Mouse (Mus musculus) layer of hippocampus, adult 9-10 months (tissue): ENCODE measurements around the gene Slc23a4.

ENCODE experiments used
- DNase-seq: peaks from one replicate; pipeline ENCODE4 v3.0.0; 2022; ENCODE audit warnings: low spot score

Slc23a4 gene

GRCm38 (mm10) chr6:34910371-34911219, 77.6 kb downstream of the Slc23a4 start, which contains the start of gene Wdr91:
Gene Wdr91 (minus strand): TSS chr6:34910876.
- DNase-seq = peak; percentile 76

GRCm38 (mm10) chr6:34909631-34910345, 78.4 kb downstream of the Slc23a4 start:
- no peak for DNase-seq

- DNase-seq = no peak
Observed at GRCm38 (mm10) chr6:34907696-34908260, 80.4 kb downstream of the Slc23a4 start.

GRCm38 (mm10) chr6:34907121-34907614, 81.0 kb downstream of the Slc23a4 start:
- DNase-seq = no peak

GRCm38 (mm10) chr6:34906661-34907060, 81.5 kb downstream of the Slc23a4 start:
- DNase-seq = no peak

GRCm38 (mm10) chr6:34906125-34906524, 82.1 kb downstream of the Slc23a4 start:
- no peak for DNase-seq

GRCm38 (mm10) chr6:34904361-34904760, 83.8 kb downstream of the Slc23a4 start:
- DNase-seq = no peak

- no peak for DNase-seq
Observed at GRCm38 (mm10) chr6:34903851-34904250, 84.4 kb downstream of the Slc23a4 start.

GRCm38 (mm10) chr6:34903441-34903840, 84.8 kb downstream of the Slc23a4 start:
- DNase-seq = no peak

GRCm38 (mm10) chr6:34902578-34902977, 85.6 kb downstream of the Slc23a4 start:
- no peak for DNase-seq

- DNase-seq = no peak
Observed at GRCm38 (mm10) chr6:34901911-34902444, 86.2 kb downstream of the Slc23a4 start.

GRCm38 (mm10) chr6:34900990-34901389, 87.2 kb downstream of the Slc23a4 start:
- no peak for DNase-seq

- no peak for DNase-seq
Observed at GRCm38 (mm10) chr6:34899127-34899526, 89.1 kb downstream of the Slc23a4 start.

- DNase-seq = no peak
Observed at GRCm38 (mm10) chr6:34896168-34896780, 91.9 kb downstream of the Slc23a4 start.

- no peak for DNase-seq
Observed at GRCm38 (mm10) chr6:34895569-34895968, 92.6 kb downstream of the Slc23a4 start.
